Mouse (Mus musculus): ENCODE data around the gene Rock2. TPM values are rescaled to one million over a fixed set of nuclear protein-coding genes. Genes with fewer than 3 reads are reported as not detected.

The Rock2 gene
- total RNA-seq, 1 experiment, result 44.5 TPM

DNA sequence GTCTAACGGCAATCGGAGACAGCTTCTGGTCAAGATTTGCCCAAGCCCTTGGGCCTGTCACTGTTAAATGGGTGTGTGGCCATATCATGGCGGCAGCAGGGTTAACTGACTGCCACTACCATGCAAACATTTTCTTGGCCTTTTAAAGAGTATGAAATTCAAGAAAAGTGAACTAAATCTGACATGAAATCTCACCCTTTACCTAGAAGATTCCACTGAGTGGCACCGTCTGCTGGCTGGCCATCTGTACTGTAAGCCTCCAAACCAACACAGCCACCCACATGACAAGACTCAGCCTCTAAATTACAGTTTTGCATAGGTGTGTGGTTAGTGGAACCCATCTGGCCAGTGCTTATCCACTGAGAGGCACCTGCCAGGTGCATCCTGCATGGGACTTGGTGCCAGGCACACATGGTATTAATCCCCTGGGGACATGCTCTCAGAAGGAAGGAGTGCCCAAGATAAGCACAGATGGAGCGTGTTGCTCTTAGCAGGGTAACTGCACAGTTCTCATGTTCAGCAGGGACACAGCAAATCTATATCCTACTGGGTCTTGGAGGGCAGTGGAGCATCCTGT lies 102.3 kb downstream of the Rock2 start:
- no peak for DNase-seq (ENCODE audit: low read depth, low spot score)
- no peaks in the 10 kb centered on the region for H3K9me3 ChIP-seq (ENCODE audit: control insufficient read depth, insufficient read depth, low read depth, low read length)
- H3K36me3 ChIP-seq (ENCODE audit: control insufficient read depth, insufficient read depth, low read length, poor library complexity, severe bottlenecking), result peaks cover 9% of the 10 kb centered on the region
- H3K27ac ChIP-seq (ENCODE audit: insufficient read depth, low read depth, low read length, poor library complexity, severe bottlenecking), result no peak overlapping the region
- in situ Hi-C loops (cut with MboI; ENCODE audit: low sequenced_read_pairs in 2 of 2, unreplicated experiment in 2 of 2), result no loop called here
- H3K9ac ChIP-seq (ENCODE audit: insufficient read depth, low read depth, low read length, poor library complexity, severe bottlenecking), result no peak overlapping the region
- peaks cover 5 to 23% of the 10 kb centered on the region in 2 experiments; a peak in 3 of 4 replicates for H3K4me1 ChIP-seq (ENCODE audit: control insufficient read depth in 2 of 2, insufficient read depth in 2 of 2, low read length in 2 of 2, poor library complexity in 1 of 2)
- H3K4me3 ChIP-seq (ENCODE audit: insufficient read depth in 1 of 2, low read depth in 1 of 2, low read length in 2 of 2, poor library complexity in 1 of 2, severe bottlenecking in 1 of 2), result no peak overlapping the region
- TF ChIP-seq ZC3H11A (IDR thresholded peaks at IDR 0.05; ENCODE audit: borderline replicate concordance, low read depth, low read length) (no peak), CHD2 (IDR thresholded peaks at IDR 0.05; ENCODE audit: low read depth, low read length) (no peak), HCFC1 (IDR thresholded peaks at IDR 0.05; ENCODE audit: borderline replicate concordance, insufficient read depth, low read length) (no peak), MAFK (IDR thresholded peaks at IDR 0.05; ENCODE audit: insufficient read depth, low read depth, low read length) (no peak), ZNF384 (IDR thresholded peaks at IDR 0.05; ENCODE audit: low read depth, low read length) (no peak)

DNA sequence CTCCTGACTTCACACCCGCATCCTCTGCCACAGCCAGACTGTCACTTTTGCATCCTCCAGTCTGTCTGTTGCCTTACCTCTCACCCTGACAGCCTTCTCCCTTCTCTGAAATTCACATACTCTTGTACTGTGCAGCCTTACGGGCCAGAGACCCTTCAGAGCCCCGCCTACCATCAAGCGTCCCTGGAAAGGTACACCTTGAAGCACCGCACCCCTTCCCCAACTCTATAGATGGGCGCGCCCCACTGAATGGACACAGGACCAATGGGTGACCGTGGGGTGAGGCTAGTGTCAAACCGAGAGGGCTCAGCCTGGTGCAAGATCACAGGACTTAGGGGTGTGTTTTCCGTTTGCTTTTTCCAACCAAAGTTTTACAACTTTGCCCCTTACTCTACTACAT lies 104.5 kb downstream of the Rock2 start:
- H3K9me3 ChIP-seq (ENCODE audit: control insufficient read depth, insufficient read depth, low read depth, low read length), result no peaks in the 10 kb centered on the region
- H3K4me1 ChIP-seq (ENCODE audit: control insufficient read depth in 2 of 2, insufficient read depth in 2 of 2, low read length in 2 of 2, poor library complexity in 1 of 2), result peaks cover 5 to 24% of the 10 kb centered on the region in 2 experiments; a peak in 3 of 4 replicates
- DNase-seq (ENCODE audit: low read depth, low spot score), result no peak
- peaks cover 6% of the 10 kb centered on the region; the same call in 1 of the 2 replicates for H3K36me3 ChIP-seq (ENCODE audit: control insufficient read depth, insufficient read depth, low read length, poor library complexity, severe bottlenecking)
- H3K9ac ChIP-seq (ENCODE audit: insufficient read depth, low read depth, low read length, poor library complexity, severe bottlenecking), result peak overlapping the region; percentile 54
- H3K27ac ChIP-seq (ENCODE audit: insufficient read depth, low read depth, low read length, poor library complexity, severe bottlenecking), result no peak overlapping the region; the same call in 1 of the 2 replicates
- in situ Hi-C loops (cut with MboI; ENCODE audit: low sequenced_read_pairs in 2 of 2, unreplicated experiment in 2 of 2), result no loop called here
- H3K4me3 ChIP-seq (ENCODE audit: insufficient read depth in 1 of 2, low read depth in 1 of 2, low read length in 2 of 2, poor library complexity in 1 of 2, severe bottlenecking in 1 of 2), result peak overlapping the region; percentile 68 to 69
- TF ChIP-seq HCFC1 (IDR thresholded peaks at IDR 0.05; ENCODE audit: borderline replicate concordance, insufficient read depth, low read length) (no peak), ZC3H11A (IDR thresholded peaks at IDR 0.05; ENCODE audit: borderline replicate concordance, low read depth, low read length) (no peak), CHD2 (IDR thresholded peaks at IDR 0.05; ENCODE audit: low read depth, low read length) (no peak), MAFK (IDR thresholded peaks at IDR 0.05; ENCODE audit: insufficient read depth, low read depth, low read length) (no peak), ZNF384 (IDR thresholded peaks at IDR 0.05; ENCODE audit: low read depth, low read length) (no peak)

DNA sequence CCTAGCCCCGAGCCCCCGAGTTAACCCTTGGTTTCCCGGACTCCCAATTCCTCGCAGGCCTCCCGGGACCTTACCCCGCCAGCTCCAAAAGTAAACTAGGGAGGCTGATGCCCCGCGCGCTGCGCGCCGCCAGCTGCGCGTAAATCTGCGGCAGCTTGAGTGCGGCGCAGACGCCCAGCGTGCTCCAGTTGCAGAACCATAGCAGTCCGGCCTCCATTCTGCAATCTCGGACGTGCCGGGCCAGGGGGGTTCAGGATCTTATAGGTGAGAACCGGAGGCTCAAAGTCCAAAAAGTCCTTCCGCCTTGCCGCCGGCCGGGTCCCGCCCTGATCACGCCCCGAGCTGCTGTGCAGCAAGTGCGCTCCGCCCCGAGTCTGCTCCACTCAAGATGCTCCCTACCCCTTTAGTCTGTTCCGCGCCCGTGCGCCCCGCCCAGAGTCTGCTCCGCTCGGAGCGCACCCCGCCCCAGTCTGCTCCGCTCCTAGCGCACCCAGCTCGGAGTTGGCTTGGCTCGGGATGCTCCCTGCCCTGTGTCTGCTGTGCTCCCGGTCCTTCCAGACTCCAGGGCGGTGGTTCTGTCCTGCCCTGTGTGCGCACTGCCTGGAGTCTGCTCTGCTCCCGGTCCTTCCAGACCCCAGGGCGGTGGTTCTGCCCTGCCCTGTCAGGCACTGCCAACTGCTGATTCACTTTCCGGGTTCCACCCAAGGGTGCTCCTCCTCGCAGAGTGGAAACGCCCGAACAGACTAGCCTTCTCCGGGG lies 105.2 kb downstream of the Rock2 start, which contains the start of gene Pqlc3:
Gene Pqlc3 (minus strand): TSS at position 670 of the 759 bp plus-strand sequence.
- in situ Hi-C loops (cut with MboI; ENCODE audit: low sequenced_read_pairs in 2 of 2, unreplicated experiment in 2 of 2), result loop anchor here in 1 of 2 experiments (25.0 kb wide), 1 partner anchor 288 kb away; no protein-coding TSS in a partner anchor
- H3K9ac ChIP-seq (ENCODE audit: insufficient read depth, low read depth, low read length, poor library complexity, severe bottlenecking), result peak within 1 kb of the TSS; percentile 54
- TF ChIP-seq ZC3H11A (IDR thresholded peaks at IDR 0.05; ENCODE audit: borderline replicate concordance, low read depth, low read length) (no peak), HCFC1 (IDR thresholded peaks at IDR 0.05; ENCODE audit: borderline replicate concordance, insufficient read depth, low read length) (no peak), CHD2 (IDR thresholded peaks at IDR 0.05; ENCODE audit: low read depth, low read length) (no peak), ZNF384 (IDR thresholded peaks at IDR 0.05; ENCODE audit: low read depth, low read length) (no peak)
- no peaks in the 10 kb centered on the region for H3K9me3 ChIP-seq (ENCODE audit: control insufficient read depth, insufficient read depth, low read depth, low read length)
- H3K27ac ChIP-seq (ENCODE audit: insufficient read depth, low read depth, low read length, poor library complexity, severe bottlenecking), result no peak within 1 kb of the TSS; the same call in 1 of the 2 replicates
- peak within 1 kb of the TSS; percentile 68 to 69 for H3K4me3 ChIP-seq (ENCODE audit: insufficient read depth in 1 of 2, low read depth in 1 of 2, low read length in 2 of 2, poor library complexity in 1 of 2, severe bottlenecking in 1 of 2)
- H3K4me1 ChIP-seq (ENCODE audit: control insufficient read depth in 2 of 2, insufficient read depth in 2 of 2, low read length in 2 of 2, poor library complexity in 1 of 2), result peaks cover 5 to 24% of the 10 kb centered on the region in 2 experiments; a peak in 3 of 4 replicates
- peak; percentile 77 for DNase-seq (ENCODE audit: low read depth, low spot score)
- peaks cover 6% of the 10 kb centered on the region; the same call in 1 of the 2 replicates for H3K36me3 ChIP-seq (ENCODE audit: control insufficient read depth, insufficient read depth, low read length, poor library complexity, severe bottlenecking)

DNA sequence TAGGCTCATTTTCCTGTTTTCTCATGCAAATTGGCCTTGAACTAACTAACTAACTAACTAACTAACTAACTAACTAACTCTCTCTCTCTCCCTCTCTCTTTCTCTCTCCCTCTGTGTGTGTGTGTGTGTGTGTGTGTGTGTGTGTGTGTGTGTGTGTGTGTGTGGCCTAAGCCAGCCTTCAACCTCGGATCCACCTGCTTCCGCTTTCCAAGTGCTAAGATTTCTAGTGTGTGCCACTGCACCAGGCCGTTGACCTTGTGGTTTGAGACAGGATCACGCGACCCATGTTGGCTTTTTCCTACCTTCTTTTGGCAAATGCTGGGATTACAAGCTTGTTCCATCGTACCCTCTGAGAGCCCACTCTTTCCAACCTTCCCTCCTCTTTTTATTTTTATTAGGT lies 105.9 kb downstream of the Rock2 start:
- no peak for DNase-seq (ENCODE audit: low read depth, low spot score)

More for the DNA sequence above, 105.9 kb downstream of the Rock2 start:
- Histone ChIP-seq H3K9ac (ENCODE audit: insufficient read depth, low read depth, low read length, poor library complexity, severe bottlenecking) (0 out of 2 replicates have a peak overlapping the region, but pooled peaks have one; percentile 9), H3K4me1 (ENCODE audit: control insufficient read depth in 2 of 2, insufficient read depth in 2 of 2, low read length in 2 of 2, poor library complexity in 1 of 2) (peaks cover 5 to 24% of the 10 kb centered on the region in 2 experiments; a peak in 3 of 4 replicates), H3K9me3 (ENCODE audit: control insufficient read depth, insufficient read depth, low read depth, low read length) (no peaks in the 10 kb centered on the region), H3K36me3 (ENCODE audit: control insufficient read depth, insufficient read depth, low read length, poor library complexity, severe bottlenecking) (peaks cover 2% of the 10 kb centered on the region; the same call in 1 of the 2 replicates), H3K27ac (ENCODE audit: insufficient read depth, low read depth, low read length, poor library complexity, severe bottlenecking) (no peak overlapping the region), H3K4me3 (ENCODE audit: insufficient read depth in 1 of 2, low read depth in 1 of 2, low read length in 2 of 2, poor library complexity in 1 of 2, severe bottlenecking in 1 of 2) (peak overlapping the region; percentile 40 to 68; a peak in 2 of 4 replicates)
- in situ Hi-C loops (cut with MboI; ENCODE audit: low sequenced_read_pairs in 2 of 2, unreplicated experiment in 2 of 2), result loop anchor here in 1 of 2 experiments (25.0 kb wide), 1 partner anchor 288 kb away; no protein-coding TSS in a partner anchor
- no peak for TF ChIP-seq MAFK (IDR thresholded peaks at IDR 0.05; ENCODE audit: insufficient read depth, low read depth, low read length)
- TF ChIP-seq CHD2 (IDR thresholded peaks at IDR 0.05; ENCODE audit: low read depth, low read length), result no peak
- no peak for TF ChIP-seq ZNF384 (IDR thresholded peaks at IDR 0.05; ENCODE audit: low read depth, low read length)
- TF ChIP-seq HCFC1 (IDR thresholded peaks at IDR 0.05; ENCODE audit: borderline replicate concordance, insufficient read depth, low read length), result no peak
- no peak for TF ChIP-seq ZC3H11A (IDR thresholded peaks at IDR 0.05; ENCODE audit: borderline replicate concordance, low read depth, low read length)

All from ES-E14 (cell line).